Mouse (Mus musculus) thymus, adult 2 months (tissue): ENCODE results near the gene Cdc42ep2.

Experiments
- CTCF ChIP-seq: fragments of 200-500 bp; IDR thresholded peaks from 2 replicates; pipeline ENCODE4 v1.5.1; 2012; ENCODE audit warnings: mild to moderate bottlenecking, control low read depth, low read length, moderate library complexity, borderline replicate concordance; ENCODE audit not compliant: control insufficient read depth, poor library complexity, insufficient read depth; ENCODE audit errors: extremely low read depth
- POLR2A ChIP-seq: fragments of 200-500 bp; IDR thresholded peaks from 2 replicates; pipeline ENCODE4 v1.6.1; 2012; ENCODE audit warnings: mild to moderate bottlenecking, low read length, control low read depth, moderate library complexity; ENCODE audit not compliant: control insufficient read depth, poor library complexity, insufficient read depth; ENCODE audit errors: extremely low read depth

DNA sequence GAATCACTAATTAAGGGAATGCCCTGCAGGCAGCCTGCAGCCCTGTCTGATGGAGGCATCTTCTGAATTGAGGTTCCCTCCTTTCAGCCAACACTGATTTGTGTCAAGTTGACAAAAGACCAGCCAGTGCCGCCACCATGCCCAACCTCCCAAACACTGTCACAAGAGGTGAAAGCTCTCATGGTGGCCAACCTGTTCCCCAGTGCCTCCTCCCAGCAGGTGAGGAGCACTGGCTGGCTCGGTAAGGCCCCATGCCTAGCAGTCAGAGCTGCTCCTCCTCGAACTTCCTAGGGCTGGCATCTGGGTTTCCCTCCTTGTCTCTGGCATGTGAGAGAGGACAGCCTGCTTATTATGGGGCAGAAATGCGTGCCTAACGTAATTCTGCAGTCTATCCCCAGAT is 15.1 kb upstream of the Cdc42ep2 start:
- TF ChIP-seq CTCF = no peak
- TF ChIP-seq POLR2A = no peak
